Mouse (Mus musculus): ENCODE results near the gene BC025920. TPM values are rescaled to one million over a fixed set of nuclear protein-coding genes. Genes with fewer than 3 reads are reported as not detected.
A peak's percentile ranks its signal among the peaks of the same experiment; 100 is the strongest.

The BC025920 gene
- polyA plus RNA-seq, 1 experiment from 2014 or later: 0.50 TPM

DNA sequence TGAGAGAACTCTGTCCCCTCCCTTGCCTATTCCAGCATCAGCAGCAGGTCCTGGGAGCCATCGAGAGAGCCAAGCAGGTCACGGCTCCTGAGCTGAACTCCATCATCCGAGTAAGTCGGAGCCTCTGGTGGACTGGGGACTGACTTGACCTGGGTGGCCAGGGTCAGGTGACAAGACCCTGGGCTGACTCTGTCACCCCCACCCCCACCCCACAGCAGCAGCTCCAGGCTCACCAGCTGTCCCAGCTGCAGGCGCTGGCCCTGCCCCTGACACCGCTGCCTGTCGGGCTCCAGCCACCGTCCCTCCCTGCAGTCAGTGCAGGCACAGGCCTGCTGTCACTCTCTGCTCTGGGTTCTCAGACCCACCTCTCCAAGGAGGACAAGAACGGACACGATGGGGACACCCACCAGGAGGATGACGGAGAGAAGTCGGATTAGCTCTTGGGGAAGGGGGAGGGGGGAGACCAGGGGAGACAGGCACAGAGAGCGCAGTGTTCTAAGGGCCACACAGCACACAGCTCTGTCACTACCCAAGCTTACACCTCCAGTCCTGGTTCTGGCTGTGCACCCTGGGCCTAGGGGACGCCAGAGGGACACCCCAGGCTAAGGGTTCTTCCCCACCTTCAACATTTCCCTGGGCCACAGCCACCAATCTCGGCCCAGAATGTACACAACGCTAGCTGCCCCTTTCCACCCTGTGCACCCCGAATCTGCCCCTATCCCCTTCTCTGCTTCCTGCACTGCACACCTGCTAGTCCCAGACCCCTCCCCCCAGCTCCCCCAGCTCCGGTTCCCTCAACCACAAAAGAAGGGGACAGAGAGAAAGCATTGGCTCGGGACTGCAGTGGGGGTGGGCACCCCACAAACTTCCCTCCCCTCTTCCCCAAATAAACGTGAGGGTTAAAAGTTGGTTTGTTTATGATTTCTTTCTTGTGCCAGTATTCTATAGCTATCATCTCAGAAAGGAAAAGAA, 40.5 kb upstream of the BC025920 start:
- Histone ChIP-seq H3K4me1 (replicated peaks) (peaks cover 78% of the 10 kb centered on the region), H3K27ac (ENCODE audit: poor library complexity, severe bottlenecking) (no peak overlapping the region), H3K9ac (no peak overlapping the region), H3K27me3 (replicated peaks) (no peaks in the 10 kb centered on the region), H3K4me2 (no peak overlapping the region), H3K4me3 (no peak overlapping the region), H3K36me3 (peaks cover 55% of the 10 kb centered on the region), H3K9me3 (replicated peaks) (no peaks in the 10 kb centered on the region)
- no peak for ATAC-seq (ENCODE audit: insufficient number of reproducible peaks, low FRiP score)
- 44% methylated on average over 20 of the region's 20 CpGs for WGBS

DNA sequence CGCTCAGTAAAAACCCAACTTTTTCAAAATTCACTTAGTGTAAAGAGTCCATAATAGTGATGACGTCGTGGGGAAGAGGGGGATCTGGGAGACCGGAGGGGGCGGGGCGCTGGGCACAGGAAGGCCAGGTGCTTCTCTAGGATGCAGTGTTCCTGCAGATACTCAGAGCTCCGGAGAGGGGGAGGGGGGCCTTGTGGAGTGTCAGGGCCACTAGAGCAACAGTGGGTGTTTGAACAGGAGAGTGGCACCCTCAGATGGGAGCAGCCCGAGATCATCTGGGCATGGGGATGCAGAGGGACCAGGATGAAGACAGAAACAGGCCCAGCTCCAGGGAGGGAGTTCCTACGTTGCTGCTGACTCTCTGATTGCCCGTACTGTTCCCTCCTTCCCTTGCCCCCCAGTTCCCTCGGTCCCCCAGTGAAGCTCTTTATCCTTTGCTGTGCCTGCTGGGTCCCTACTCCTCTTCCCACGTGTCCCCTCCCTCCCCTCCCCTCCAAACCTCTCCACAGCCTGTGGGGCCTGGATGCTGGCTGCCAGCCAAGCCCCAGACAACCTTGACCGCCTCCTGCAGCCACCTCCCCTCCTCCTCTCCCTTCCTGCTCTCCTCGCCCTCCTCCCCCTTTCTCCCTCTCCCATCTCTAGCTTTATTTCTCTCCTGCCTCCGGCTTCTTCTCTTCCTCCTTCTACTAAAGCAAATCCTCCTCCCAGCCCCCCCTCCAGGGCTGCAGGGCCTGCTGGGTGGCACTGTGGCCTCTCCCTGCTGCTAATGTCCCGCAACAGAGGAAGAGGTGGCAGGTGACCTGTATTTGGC, 37.5 kb upstream of the BC025920 start:
- peak overlapping the region; percentile 61 for H3K9ac ChIP-seq
- ATAC-seq (ENCODE audit: insufficient number of reproducible peaks, low FRiP score): peak; percentile 20; the same call in 1 of the 2 replicates

DNA sequence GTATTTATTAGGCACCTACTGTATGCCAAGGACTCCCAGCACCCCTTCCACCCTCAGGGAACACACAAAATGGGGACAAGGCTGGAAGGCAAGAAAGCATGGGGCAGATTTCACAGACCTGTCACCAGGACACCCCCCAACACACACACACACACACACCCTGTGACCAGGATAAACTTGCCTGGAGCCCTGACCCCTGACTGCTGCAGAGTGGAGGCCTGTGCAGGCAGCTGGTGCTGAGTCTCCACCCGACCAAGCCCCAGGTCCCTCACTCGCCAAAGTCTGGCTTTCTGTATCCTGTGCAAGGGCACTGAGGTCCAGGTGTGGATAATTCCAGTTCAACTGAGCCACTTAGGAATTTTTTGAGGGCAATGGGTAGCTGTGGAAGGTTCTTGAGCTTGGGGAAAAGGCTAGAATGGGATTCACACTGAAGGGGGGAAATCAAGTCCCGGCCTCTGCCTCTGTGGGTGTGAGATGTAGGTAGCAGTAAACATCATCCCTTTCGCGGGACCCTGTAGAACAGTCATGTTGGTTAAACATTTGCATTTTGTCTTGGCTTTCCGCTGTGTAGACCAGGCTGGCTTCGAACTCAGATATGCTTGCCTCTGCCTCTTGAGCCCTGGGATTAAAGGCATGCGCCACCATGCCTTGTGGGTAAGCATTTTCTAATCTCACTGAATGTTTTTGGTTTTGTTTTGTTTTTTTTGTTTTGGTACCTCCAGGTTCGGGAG, 36.4 kb upstream of the BC025920 start:
- Histone ChIP-seq H3K27ac (ENCODE audit: poor library complexity, severe bottlenecking) (peak overlapping the region; percentile 92), H3K36me3 (peaks cover 25% of the 10 kb centered on the region), H3K4me3 (no peak overlapping the region), H3K9me3 (replicated peaks) (no peaks in the 10 kb centered on the region), H3K27me3 (replicated peaks) (0 out of 2 replicates have a peak, but pooled peaks cover 6% of the 10 kb centered on the region), H3K4me2 (0 out of 2 replicates have a peak overlapping the region, but pooled peaks have one; percentile 83), H3K9ac (no peak overlapping the region), H3K4me1 (replicated peaks) (peaks cover 65% of the 10 kb centered on the region)
- WGBS: 55% methylated on average over 9 of the region's 9 CpGs
- no peak for ATAC-seq (ENCODE audit: insufficient number of reproducible peaks, low FRiP score)

More for the DNA sequence above, 37.5 kb upstream of the BC025920 start:
- H3K4me2 ChIP-seq: peak overlapping the region; percentile 51
- no peaks in the 10 kb centered on the region for H3K9me3 ChIP-seq (replicated peaks)
- peak overlapping the region; percentile 92 for H3K27ac ChIP-seq (ENCODE audit: poor library complexity, severe bottlenecking)
- 12% methylated on average over 16 of the region's 16 CpGs for WGBS
- peaks cover 33% of the 10 kb centered on the region for H3K36me3 ChIP-seq
- H3K4me3 ChIP-seq: peak overlapping the region; percentile 1; the same call in 1 of the 2 replicates
- H3K27me3 ChIP-seq (replicated peaks): 0 out of 2 replicates have a peak, but pooled peaks cover 6% of the 10 kb centered on the region
- H3K4me1 ChIP-seq (replicated peaks): peaks cover 68% of the 10 kb centered on the region

DNA sequence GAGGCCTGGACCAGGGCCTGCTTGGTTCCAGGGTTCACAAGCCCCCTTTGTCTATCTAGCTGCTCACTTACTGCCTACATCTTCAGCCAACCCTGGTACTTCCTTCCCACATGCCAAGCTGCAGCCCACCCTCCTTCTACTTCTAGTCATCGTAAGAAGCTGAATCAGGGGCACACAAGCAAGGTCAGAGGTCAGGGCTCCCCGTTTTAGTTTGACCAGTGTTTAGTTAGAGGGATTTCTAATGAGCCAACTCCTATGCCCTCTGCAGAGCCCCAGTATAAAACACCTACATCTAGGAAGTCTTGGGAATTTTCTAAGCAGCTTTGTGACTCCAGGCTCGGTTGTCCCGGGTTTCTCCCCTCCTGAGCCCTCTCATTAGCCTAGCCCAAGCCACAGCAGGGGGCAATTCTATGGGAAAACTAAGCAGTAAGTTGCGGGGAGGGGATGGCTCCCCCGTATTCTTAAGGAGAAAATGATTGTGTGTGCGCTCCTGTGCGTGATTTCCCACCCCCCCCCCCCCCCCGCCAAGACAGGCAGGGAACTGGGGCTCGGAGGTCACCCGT, 35.8 kb upstream of the BC025920 start:
- H3K9ac ChIP-seq: peak overlapping the region; percentile 71
- H3K4me3 ChIP-seq: peak overlapping the region; percentile 48
- H3K36me3 ChIP-seq: peaks cover 18% of the 10 kb centered on the region
- ATAC-seq (ENCODE audit: insufficient number of reproducible peaks, low FRiP score): no peak
- peak overlapping the region; percentile 92 for H3K27ac ChIP-seq (ENCODE audit: poor library complexity, severe bottlenecking)
- no peaks in the 10 kb centered on the region for H3K9me3 ChIP-seq (replicated peaks)
- WGBS: 5% methylated on average over 11 of the region's 11 CpGs
- H3K4me1 ChIP-seq (replicated peaks): peaks cover 59% of the 10 kb centered on the region
- H3K27me3 ChIP-seq (replicated peaks): 0 out of 2 replicates have a peak, but pooled peaks cover 6% of the 10 kb centered on the region
- H3K4me2 ChIP-seq: peak overlapping the region; percentile 83

DNA sequence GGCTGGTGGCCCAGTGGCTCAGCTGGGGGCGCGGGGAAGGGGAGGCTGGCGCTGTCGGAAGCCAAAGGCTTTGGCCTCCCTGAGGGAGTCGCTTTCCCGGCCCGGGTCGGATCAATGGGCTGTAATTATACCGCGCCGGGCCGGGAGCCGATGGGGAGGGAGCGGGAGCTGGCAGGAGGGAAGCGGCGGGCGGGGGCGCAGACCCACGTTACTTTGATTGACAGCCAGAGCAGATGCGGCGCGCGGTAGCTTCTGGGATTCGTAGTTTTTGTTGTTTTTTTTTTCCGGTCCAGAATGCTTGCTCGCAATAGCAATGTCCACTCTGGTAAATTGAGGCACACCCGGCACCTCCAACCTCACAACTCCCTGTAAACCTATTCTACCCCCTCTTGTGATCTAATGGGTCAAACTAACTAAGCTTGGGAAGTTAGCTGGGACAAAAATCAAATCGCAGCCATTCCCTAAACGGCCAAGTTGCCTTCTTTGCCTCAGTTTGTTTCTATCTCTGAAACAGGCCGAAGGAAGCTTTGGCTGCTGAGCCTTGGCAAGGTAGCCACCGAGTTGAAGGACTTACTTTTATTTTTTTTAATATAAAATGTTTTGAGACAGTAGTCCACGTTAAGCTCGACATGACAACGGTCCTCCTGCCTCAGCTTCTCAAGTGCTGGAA, 35.1 kb upstream of the BC025920 start:
- H3K27me3 ChIP-seq (replicated peaks): 0 out of 2 replicates have a peak, but pooled peaks cover 6% of the 10 kb centered on the region
- H3K4me3 ChIP-seq: peak overlapping the region; percentile 48
- WGBS: under 1% methylated on average over 34 of the region's 34 CpGs
- H3K9me3 ChIP-seq (replicated peaks): no peaks in the 10 kb centered on the region
- H3K27ac ChIP-seq (ENCODE audit: poor library complexity, severe bottlenecking): peak overlapping the region; percentile 92
- peak; percentile 61 for ATAC-seq (ENCODE audit: insufficient number of reproducible peaks, low FRiP score)
- H3K4me1 ChIP-seq (replicated peaks): peaks cover 65% of the 10 kb centered on the region
- peak overlapping the region; percentile 71 for H3K9ac ChIP-seq
- H3K4me2 ChIP-seq: peak overlapping the region; percentile 83
- peaks cover 12% of the 10 kb centered on the region for H3K36me3 ChIP-seq

DNA sequence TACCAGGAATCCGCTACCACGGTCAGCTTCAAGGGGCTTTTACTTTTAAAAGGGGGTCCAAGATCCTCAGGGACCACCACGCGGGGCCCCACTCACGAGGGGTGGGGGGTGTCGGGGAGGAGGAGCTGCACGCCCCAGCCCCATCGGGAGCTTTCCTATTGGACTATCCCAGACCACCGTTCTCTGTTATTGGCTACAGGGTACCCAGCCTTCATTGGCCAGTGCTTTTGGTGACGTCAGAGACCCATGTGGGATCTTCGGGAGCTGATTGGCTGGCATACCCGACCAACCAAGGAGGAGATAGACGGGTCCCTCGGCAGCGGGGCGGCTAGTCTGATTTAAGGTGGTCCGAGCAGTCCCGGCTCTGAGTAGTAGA, 34.6 kb upstream of the BC025920 start:
- H3K4me1 ChIP-seq (replicated peaks): peaks cover 69% of the 10 kb centered on the region
- no peaks in the 10 kb centered on the region for H3K9me3 ChIP-seq (replicated peaks)
- H3K4me2 ChIP-seq: peak overlapping the region; percentile 83
- under 1% methylated on average over 18 of the region's 18 CpGs for WGBS
- peak overlapping the region; percentile 54; the same call in 1 of the 2 replicates for H3K9ac ChIP-seq
- H3K36me3 ChIP-seq: peaks cover 6% of the 10 kb centered on the region
- 0 out of 2 replicates have a peak, but pooled peaks cover 6% of the 10 kb centered on the region for H3K27me3 ChIP-seq (replicated peaks)
- peak overlapping the region; percentile 92 for H3K27ac ChIP-seq (ENCODE audit: poor library complexity, severe bottlenecking)
- ATAC-seq (ENCODE audit: insufficient number of reproducible peaks, low FRiP score): peak; percentile 89
- H3K4me3 ChIP-seq: peak overlapping the region; percentile 48

DNA sequence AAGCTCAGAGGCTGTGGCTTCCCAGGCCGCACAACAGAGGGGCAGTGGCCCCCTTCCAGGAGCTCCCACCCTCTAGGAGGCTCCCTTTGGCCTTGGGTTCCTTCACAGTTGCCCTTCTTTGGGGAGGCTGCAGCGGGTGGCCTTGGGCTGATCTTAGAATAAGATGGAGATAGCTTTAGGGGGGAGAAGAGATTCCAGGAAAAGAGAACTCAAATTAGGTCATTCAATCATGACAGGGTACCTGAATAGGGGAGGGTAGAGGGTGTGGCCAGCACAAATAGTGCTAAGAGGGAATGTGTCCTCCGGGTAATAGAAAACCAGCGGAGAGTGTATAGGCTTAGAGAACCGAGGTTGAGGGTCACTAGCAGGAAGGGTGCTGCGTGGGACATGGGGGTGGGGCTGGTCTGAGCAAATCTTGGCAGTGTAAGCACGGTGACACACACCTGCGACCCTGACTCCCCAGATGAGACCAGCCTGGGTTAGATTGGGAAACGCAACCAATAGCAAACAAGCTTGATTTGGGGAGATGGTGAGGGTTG, 33.9 kb upstream of the BC025920 start:
- Histone ChIP-seq H3K9me3 (replicated peaks) (no peaks in the 10 kb centered on the region), H3K9ac (peak overlapping the region; percentile 14; the same call in 1 of the 2 replicates), H3K4me3 (peak overlapping the region; percentile 25), H3K27me3 (replicated peaks) (0 out of 2 replicates have a peak, but pooled peaks cover 6% of the 10 kb centered on the region), H3K4me1 (replicated peaks) (peaks cover 67% of the 10 kb centered on the region), H3K36me3 (no peaks in the 10 kb centered on the region), H3K4me2 (peak overlapping the region; percentile 83), H3K27ac (ENCODE audit: poor library complexity, severe bottlenecking) (peak overlapping the region; percentile 17; the same call in 1 of the 2 replicates)
- WGBS: 9% methylated on average over 9 of the region's 9 CpGs
- ATAC-seq (ENCODE audit: insufficient number of reproducible peaks, low FRiP score): no peak

DNA sequence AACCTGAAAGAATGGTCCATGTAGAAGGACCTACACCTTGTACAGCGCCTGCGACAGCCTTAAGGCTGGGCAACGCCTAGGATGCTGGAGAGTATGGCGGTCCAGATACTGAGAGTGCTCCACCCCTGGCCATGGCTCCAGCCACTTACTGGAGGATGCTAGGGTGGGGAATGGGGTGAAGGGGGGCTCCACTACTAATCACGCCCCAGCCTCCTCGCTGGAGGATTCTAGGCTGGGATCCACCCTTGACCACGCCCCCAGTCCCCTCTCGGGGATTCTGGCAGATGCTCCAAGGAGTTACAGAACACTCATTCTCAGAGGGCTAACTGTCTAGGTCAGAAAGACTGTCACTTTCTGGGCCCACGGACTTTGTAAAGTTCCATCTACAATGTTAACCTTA, 33.1 kb upstream of the BC025920 start:
- ATAC-seq (ENCODE audit: insufficient number of reproducible peaks, low FRiP score): no peak
- peaks cover 60% of the 10 kb centered on the region for H3K4me1 ChIP-seq (replicated peaks)
- peaks cover 7% of the 10 kb centered on the region; the same call in 1 of the 2 replicates for H3K36me3 ChIP-seq
- H3K4me3 ChIP-seq: no peak overlapping the region
- H3K4me2 ChIP-seq: no peak overlapping the region
- H3K27ac ChIP-seq (ENCODE audit: poor library complexity, severe bottlenecking): no peak overlapping the region
- H3K27me3 ChIP-seq (replicated peaks): 0 out of 2 replicates have a peak, but pooled peaks cover 6% of the 10 kb centered on the region
- no peaks in the 10 kb centered on the region for H3K9me3 ChIP-seq (replicated peaks)
- no peak overlapping the region for H3K9ac ChIP-seq
- 18% methylated on average over 9 of the region's 9 CpGs for WGBS

DNA sequence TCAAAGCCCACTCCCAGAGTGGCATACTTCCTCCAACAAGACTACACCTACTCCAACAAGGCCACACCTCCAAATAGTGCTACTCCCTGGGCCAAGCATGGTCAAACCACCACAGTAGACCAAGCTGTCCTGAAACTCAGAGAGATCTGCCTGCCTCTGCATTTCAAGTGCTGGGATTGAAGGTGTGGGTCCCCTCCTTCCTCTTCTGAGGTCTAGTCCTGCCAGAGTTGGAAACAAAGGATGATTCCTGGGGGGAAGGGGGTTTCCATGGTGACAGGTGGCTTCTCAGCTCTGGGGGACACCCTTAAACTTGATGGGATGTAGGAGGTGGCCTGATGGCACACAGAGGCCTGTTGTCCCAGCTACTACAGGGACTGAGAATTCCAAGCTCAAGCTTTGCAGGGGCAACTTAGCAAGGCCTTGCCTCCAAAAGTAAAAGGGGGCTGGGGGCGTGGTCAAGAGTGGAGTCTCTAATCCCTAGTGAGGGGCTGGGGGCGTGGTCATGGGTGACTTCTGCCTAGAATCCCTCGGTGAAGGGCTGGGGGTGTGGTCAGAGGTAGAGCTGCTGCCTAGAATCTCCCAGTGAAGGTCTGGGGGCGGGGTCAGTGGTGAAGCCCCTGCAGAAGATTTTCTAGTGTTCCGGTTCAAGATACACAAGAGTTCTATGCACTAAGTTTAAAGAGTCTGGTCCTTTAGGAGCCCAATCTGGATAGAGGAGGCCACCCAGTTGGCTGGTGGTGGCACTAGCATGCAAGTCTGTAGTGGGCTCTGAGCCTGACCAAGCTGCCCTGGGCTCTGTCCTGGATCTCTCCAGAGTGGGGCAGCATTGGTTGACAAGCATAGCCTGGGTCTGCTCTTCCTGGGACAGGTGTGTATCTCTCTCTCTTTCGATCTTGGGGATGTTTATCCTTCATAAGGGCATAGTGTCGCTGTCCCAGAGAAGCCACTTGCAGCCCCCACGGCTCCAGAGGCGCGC, 31.7 kb upstream of the BC025920 start, which contains the start of gene Tle2:
Tle2 (plus strand) TSS at position 481 of the 976 bp plus-strand sequence.
- Histone ChIP-seq H3K4me1 (replicated peaks) (peaks cover 48% of the 10 kb centered on the region), H3K36me3 (peaks cover 7% of the 10 kb centered on the region), H3K4me2 (peak within 1 kb of the TSS; percentile 89), H3K9me3 (replicated peaks) (no peaks in the 10 kb centered on the region), H3K4me3 (peak within 1 kb of the TSS; percentile 62), H3K9ac (peak within 1 kb of the TSS; percentile 86), H3K27ac (ENCODE audit: poor library complexity, severe bottlenecking) (peak within 1 kb of the TSS; percentile 48), H3K27me3 (replicated peaks) (0 out of 2 replicates have a peak, but pooled peaks cover 6% of the 10 kb centered on the region)
- no peak for ATAC-seq (ENCODE audit: insufficient number of reproducible peaks, low FRiP score)
- 21% methylated on average over 10 of the region's 10 CpGs for WGBS

Data from heart, embryonic 12.5 days (tissue).